In the genomic region with DNA sequence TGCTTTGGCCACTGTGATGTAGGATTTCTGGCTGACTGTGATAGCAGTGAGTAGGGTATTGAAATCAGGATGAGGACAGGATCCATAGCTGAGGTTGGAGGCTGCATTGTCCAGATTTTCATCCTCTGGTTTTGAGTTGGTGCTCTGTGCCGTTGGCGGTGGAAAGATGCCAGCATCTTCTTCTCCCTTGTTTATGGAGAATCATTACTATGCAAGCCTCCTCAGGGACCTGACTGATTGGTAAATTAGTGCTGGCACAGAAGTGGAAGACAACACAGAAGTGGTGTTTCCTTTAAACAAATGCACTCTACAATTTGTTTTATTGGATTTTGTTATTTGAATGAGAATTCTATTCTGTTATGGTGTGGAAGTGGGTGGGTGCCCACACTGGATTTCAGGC, we compare ENCODE assay signal across 19 mouse cellular contexts. TPM values are rescaled to one million over a fixed set of nuclear protein-coding genes. Genes with fewer than 3 reads are reported as not detected.
"Had no signal": no experiment of that assay in that cellular context is flagged by ENCODE, and none has a peak within 500 bp of the region (broad histone marks: within the 10 kb centered on the region; RNA-seq: fewer than 3 reads in every experiment).

No protein-coding gene starts in this region.

- H3K27ac ChIP-seq: kidney, embryonic 15.5 days; left cerebral cortex, adult 2 months; limb, embryonic 12.5 days; limb, embryonic 15.5 days; liver, embryonic 14.5 days; macrophage; midbrain, embryonic 12.5 days; neural tube, embryonic 12.5 days had no signal

- H3K27me3 ChIP-seq: kidney, embryonic 15.5 days; limb, embryonic 12.5 days; limb, embryonic 15.5 days; midbrain, embryonic 12.5 days; neural tube, embryonic 12.5 days had no signal

- H3K36me3 ChIP-seq: kidney, embryonic 15.5 days; limb, embryonic 12.5 days; limb, embryonic 15.5 days; midbrain, embryonic 12.5 days; neural tube, embryonic 12.5 days had no signal

- H3K4me3 ChIP-seq: kidney, embryonic 15.5 days; left cerebral cortex, adult 2 months; limb, embryonic 12.5 days; limb, embryonic 15.5 days; midbrain, embryonic 12.5 days; neural tube, embryonic 12.5 days had no signal

- H3K9ac ChIP-seq: kidney, embryonic 15.5 days; limb, embryonic 12.5 days; limb, embryonic 15.5 days; liver, embryonic 14.5 days; liver, postnatal 0 days; lung, embryonic 14.5 days; midbrain, embryonic 12.5 days; neural tube, embryonic 12.5 days had no signal

- H3K4me2 ChIP-seq: kidney, embryonic 15.5 days; limb, embryonic 12.5 days; limb, embryonic 15.5 days; liver, embryonic 11.5 days; lung, embryonic 14.5 days; midbrain, embryonic 12.5 days; neural tube, embryonic 12.5 days had no signal

- ATAC-seq: lung, postnatal 0 days had no signal

- DNase-seq: kidney, postnatal 10 days; kidney, postnatal 36 days; layer of hippocampus, postnatal 36 days; left cerebral cortex, postnatal 4 days; liver, postnatal 0 days; lung, embryonic 14.5 days; thymus, adult 18-20 months; thymus, postnatal 36 days had no signal

- H3K9me3 ChIP-seq: kidney, embryonic 15.5 days; limb, embryonic 12.5 days; limb, embryonic 15.5 days; midbrain, embryonic 12.5 days; neural tube, embryonic 12.5 days had no signal

RNA-seq across cellular contexts. Expression of a gene that starts 18.8 kb away (rescaled TPM):
- total RNA-seq: megakaryocyte, adult 5-6 weeks had no signal
- polyA plus RNA-seq: macrophage had no signal
